Mouse (Mus musculus) embryonic fibroblast, embryonic 13.5 days (primary cell): ENCODE results near the gene Lipa. TPM values are rescaled to one million over a fixed set of nuclear protein-coding genes. Genes with fewer than 3 reads are reported as not detected.

ENCODE experiments used
- H3K27ac ChIP-seq: 2 replicates; pipeline ENCODE4 v1.5.1; 2012; ENCODE audit warnings: low read length, control low read depth, inconsistent platforms; ENCODE audit not compliant: insufficient read depth
- H3K4me1 ChIP-seq: 2 replicates; pipeline ENCODE4 v1.6.1; 2011; ENCODE audit warnings: low read length; ENCODE audit not compliant: control insufficient read depth, insufficient read depth
- H3K4me3 ChIP-seq: 2 replicates; pipeline ENCODE4 v1.5.1; 2011; ENCODE audit warnings: mild to moderate bottlenecking, control low read depth, low read length; ENCODE audit not compliant: insufficient read depth
- CTCF ChIP-seq: IDR thresholded peaks from 2 replicates; pipeline ENCODE4 v1.5.1; 2011; ENCODE audit warnings: mild to moderate bottlenecking, control low read depth, low read length, moderate library complexity, borderline replicate concordance; ENCODE audit not compliant: insufficient read depth
- POLR2A ChIP-seq: IDR thresholded peaks from 2 replicates; pipeline ENCODE4 v1.6.1; 2011; ENCODE audit warnings: low read depth, mild to moderate bottlenecking, control low read depth, low read length, moderate library complexity
- polyA plus RNA-seq: library from polyadenylated mRNA; stranded (reverse); fragments of >200 nt; gene quantifications from 2 replicates; pipeline ENCODE4 v1.2.4, GENCODE M21; 2011; ENCODE audit warnings: low read depth; ENCODE audit not compliant: missing spikeins, insufficient read length

Lipa gene
- polyA plus RNA-seq, 1 experiment, result 68.3 TPM

- no peak overlapping the region for H3K27ac ChIP-seq
- no peaks in the 10 kb centered on the region; the same call in none of the 2 replicates for H3K4me1 ChIP-seq
- no peak for TF ChIP-seq CTCF
- TF ChIP-seq POLR2A, result no peak
- H3K4me3 ChIP-seq, result no peak overlapping the region
Measured at GRCm38 (mm10) chr19:34471703-34472102, 55.6 kb downstream of the Lipa start.

- no peak overlapping the region for H3K4me3 ChIP-seq
- H3K4me1 ChIP-seq, result no peaks in the 10 kb centered on the region; the same call in none of the 2 replicates
- H3K27ac ChIP-seq, result no peak overlapping the region
- TF ChIP-seq CTCF (no peak), POLR2A (no peak)
Measured at GRCm38 (mm10) chr19:34468794-34469193, 58.5 kb downstream of the Lipa start.

GRCm38 (mm10) chr19:34468216-34468615 is 59.1 kb downstream of the Lipa start:
- Histone ChIP-seq H3K4me1 (no peaks in the 10 kb centered on the region; the same call in none of the 2 replicates), H3K4me3 (no peak overlapping the region), H3K27ac (no peak overlapping the region)
- no peak for TF ChIP-seq POLR2A
- TF ChIP-seq CTCF, result no peak

- TF ChIP-seq CTCF (no peak), POLR2A (no peak)
- Histone ChIP-seq H3K27ac (no peak overlapping the region), H3K4me1 (no peaks in the 10 kb centered on the region; the same call in 1 of the 2 replicates), H3K4me3 (no peak overlapping the region)
Measured at GRCm38 (mm10) chr19:34464453-34464852, 62.8 kb downstream of the Lipa start.

GRCm38 (mm10) chr19:34461451-34462019 is 65.7 kb downstream of the Lipa start:
- TF ChIP-seq CTCF (no peak), POLR2A (no peak)
- no peak overlapping the region for H3K27ac ChIP-seq
- H3K4me1 ChIP-seq, result no peaks in the 10 kb centered on the region
- H3K4me3 ChIP-seq, result no peak overlapping the region

GRCm38 (mm10) chr19:34450784-34451370 is 76.4 kb downstream of the Lipa start:
- Histone ChIP-seq H3K4me3 (no peak overlapping the region), H3K27ac (no peak overlapping the region), H3K4me1 (peaks cover 11% of the 10 kb centered on the region; the same call in 1 of the 2 replicates)
- no peak for TF ChIP-seq POLR2A
- TF ChIP-seq CTCF, result no peak

- no peak for TF ChIP-seq CTCF
- Histone ChIP-seq H3K4me1 (peaks cover 13% of the 10 kb centered on the region), H3K27ac (no peak overlapping the region), H3K4me3 (no peak overlapping the region)
Measured at GRCm38 (mm10) chr19:34448851-34449250, 78.4 kb downstream of the Lipa start.

- no peak for TF ChIP-seq CTCF
- no peak for TF ChIP-seq POLR2A
- H3K27ac ChIP-seq, result peak overlapping the region; percentile 96
- peak overlapping the region; percentile 20; the same call in 1 of the 2 replicates for H3K4me3 ChIP-seq
- H3K4me1 ChIP-seq, result peaks cover 17% of the 10 kb centered on the region
Measured at GRCm38 (mm10) chr19:34445410-34446012, 81.8 kb downstream of the Lipa start.

- Histone ChIP-seq H3K4me1 (peaks cover 15% of the 10 kb centered on the region), H3K4me3 (no peak overlapping the region), H3K27ac (peak overlapping the region; percentile 38; the same call in 1 of the 2 replicates)
- TF ChIP-seq POLR2A, result no peak
- no peak for TF ChIP-seq CTCF
Measured at GRCm38 (mm10) chr19:34444785-34445184, 82.5 kb downstream of the Lipa start.

Other genes with a start within 250 kb of the Lipa start
- gene Fas, start 236.8 kb downstream of the Lipa start, polyA plus RNA-seq, result 27.9 and 32.2 TPM in 2 replicates
- 15.2 and 18.8 TPM in 2 replicates for gene Ch25h, start 52.3 kb downstream of the Lipa start, polyA plus RNA-seq
- 13.2 and 17.6 TPM in 2 replicates for gene Ifit2, start 23.2 kb upstream of the Lipa start, polyA plus RNA-seq
- 11.6 and 15.3 TPM in 2 replicates for gene Ifit3, start 56.1 kb upstream of the Lipa start, polyA plus RNA-seq
- gene Ifit1bl1, start 74.5 kb upstream of the Lipa start, polyA plus RNA-seq, result 0.40 and 0.48 TPM in 2 replicates
- 3.4 and 3.6 TPM in 2 replicates for gene Ifit3b, start 80.5 kb upstream of the Lipa start, polyA plus RNA-seq
- 0.27 and 0.51 TPM in 2 replicates for gene Ifit1bl2, start 113.3 kb upstream of the Lipa start, polyA plus RNA-seq
- gene Ifit1, start 113.4 kb upstream of the Lipa start, polyA plus RNA-seq, result 13.3 and 15.6 TPM in 2 replicates
- gene Slc16a12, start 219.8 kb upstream of the Lipa start, polyA plus RNA-seq, result 3.8 and 3.9 TPM in 2 replicates